ENCODE assay signal across 7 mouse cellular contexts in the genomic region with DNA sequence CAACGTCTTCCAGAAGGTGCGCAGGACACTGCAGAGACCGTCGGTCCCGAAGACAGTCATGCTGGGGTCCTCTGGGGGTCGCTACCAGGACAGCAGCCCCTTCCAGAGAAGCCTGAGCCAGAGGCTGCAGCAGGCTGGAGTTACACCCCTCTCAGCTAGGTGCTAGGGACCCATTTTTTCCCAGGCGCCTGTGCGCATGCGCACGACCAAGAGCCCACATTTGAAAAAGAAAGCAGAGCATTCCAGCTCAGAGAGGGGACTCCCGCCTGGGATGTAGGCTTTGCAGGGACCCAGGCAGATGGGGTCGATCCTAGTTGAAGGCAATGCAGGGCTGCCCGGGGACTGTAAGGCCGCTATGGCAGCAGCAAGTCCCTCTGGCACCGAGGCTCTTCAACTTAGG.
DNase-seq lines count a peak whose midpoint lies in the region; ATAC-seq and TF ChIP-seq lines count a peak whose summit lies in the region.
"Not testable (repeated sequence)": the region's sequence is repeated elsewhere in the genome, so short reads cannot be mapped to it uniquely, and the experiment has no call there.

No protein-coding gene starts in this region.

- not testable (repeated sequence) for H3K9ac ChIP-seq in embryonic facial prominence, embryonic 14.5 days (ENCODE audit: low read depth, low read length); midbrain, postnatal 0 days (replicated peaks; ENCODE audit: low read length, poor library complexity, severe bottlenecking)

- ATAC-seq in embryonic facial prominence, embryonic 14.5 days (ENCODE audit: low read depth); midbrain, postnatal 0 days (ENCODE audit: low FRiP score): not testable (repeated sequence)

- H3K4me3 ChIP-seq in embryonic facial prominence, embryonic 14.5 days (ENCODE audit: low read depth, low read length); limb, embryonic 10.5 days; midbrain, postnatal 0 days (ENCODE audit: low read depth, low read length): not testable (repeated sequence)

- DNase-seq in adrenal gland, postnatal 10 days: peak; percentile 78
- DNase-seq in embryonic facial prominence, embryonic 14.5 days (ENCODE audit: low spot score): peak; percentile 79
- peak; percentile 27 for DNase-seq in heart, adult 8-10 months (ENCODE audit: low spot score)
- DNase-seq in kidney, postnatal 10 days: peak; percentile 74
- DNase-seq in limb, embryonic 10.5 days (ENCODE audit: low spot score): peak; percentile 81
- DNase-seq in midbrain, postnatal 0 days (ENCODE audit: low spot score): peak; percentile 67
- DNase-seq in splenic B cell, adult 2 months (ENCODE audit: low read depth, low spot score): peak; percentile 2

- H3K27ac ChIP-seq in embryonic facial prominence, embryonic 14.5 days (replicated peaks; ENCODE audit: low read depth, low read length); limb, embryonic 10.5 days; midbrain, postnatal 0 days (ENCODE audit: low read depth, low read length): not testable (repeated sequence)

- H3K27me3 ChIP-seq in embryonic facial prominence, embryonic 14.5 days (replicated peaks; ENCODE audit: control insufficient read depth, insufficient read depth, low read length); limb, embryonic 10.5 days (ENCODE audit: low read depth, poor library complexity, severe bottlenecking); midbrain, postnatal 0 days (ENCODE audit: insufficient read depth, low read length); splenic B cell, adult 2 months (ENCODE audit: control insufficient read depth, insufficient read depth, low read length, poor library complexity, severe bottlenecking): not testable (repeated sequence)

- TF ChIP-seq CTCF in midbrain, postnatal 0 days (IDR thresholded peaks at IDR 0.05): not testable (repeated sequence)

- WGBS in embryonic facial prominence, embryonic 14.5 days: 2% methylated on average over 5 of the region's 15 CpGs
- 7% methylated on average over 7 of the region's 15 CpGs for WGBS in limb, embryonic 10.5 days
- WGBS in midbrain, postnatal 0 days: 0% methylated on average over 6 of the region's 15 CpGs

- not testable (repeated sequence) for H3K4me1 ChIP-seq in embryonic facial prominence, embryonic 14.5 days (ENCODE audit: control insufficient read depth, insufficient read depth, low read length); limb, embryonic 10.5 days; midbrain, postnatal 0 days (ENCODE audit: insufficient read depth, low read length)

- not testable (repeated sequence) for H3K9me3 ChIP-seq in embryonic facial prominence, embryonic 14.5 days (ENCODE audit: control insufficient read depth, low read length); limb, embryonic 10.5 days (replicated peaks); midbrain, postnatal 0 days (ENCODE audit: low read length)

- H3K36me3 ChIP-seq in embryonic facial prominence, embryonic 14.5 days (ENCODE audit: control insufficient read depth, insufficient read depth, low read length); limb, embryonic 10.5 days; midbrain, postnatal 0 days (ENCODE audit: insufficient read depth, low read length); splenic B cell, adult 2 months (ENCODE audit: control insufficient read depth, insufficient read depth, low read length, poor library complexity, severe bottlenecking): not testable (repeated sequence)

- H3K4me2 ChIP-seq in embryonic facial prominence, embryonic 14.5 days (ENCODE audit: low read depth, low read length); midbrain, postnatal 0 days (ENCODE audit: low read depth, low read length, poor library complexity, severe bottlenecking): not testable (repeated sequence)

Comparison
In these comparisons a context has a peak if more than half of its experiments do, and no peak if none do; other contexts are left out.
1. DNase-seq: peak in every context shown above with its lines; median percentile 81 in limb, embryonic 10.5 days; 79 in embryonic facial prominence, embryonic 14.5 days; 78 in adrenal gland, postnatal 10 days; 74 in kidney, postnatal 10 days; 67 in midbrain, postnatal 0 days; 27 in heart, adult 8-10 months; 2 in splenic B cell, adult 2 months.